In genomic region chr8:113844801-113845301, GRCm38 (mm10) we compare ENCODE assay signal across 9 mouse cellular contexts. TPM values are rescaled to one million over a fixed set of nuclear protein-coding genes. Genes with fewer than 3 reads are reported as not detected.
DNase-seq lines count a peak whose midpoint lies in the region; ATAC-seq and TF ChIP-seq lines count a peak whose summit lies in the region.
"Had no signal": no experiment of that assay in that cellular context is flagged by ENCODE, and none has a peak within 500 bp of the region (broad histone marks: within the 10 kb centered on the region; RNA-seq: fewer than 3 reads in every experiment).

No protein-coding gene starts in this region.

- no peak for ATAC-seq in lung, embryonic 14.5 days (ENCODE audit: insufficient read depth)
- no peak for ATAC-seq in neural tube, embryonic 13.5 days (ENCODE audit: low read depth)

- peak overlapping the region; percentile 32 for H3K4me2 ChIP-seq in lung, embryonic 14.5 days
- peak overlapping the region; percentile 30 for H3K4me2 ChIP-seq in neural tube, embryonic 13.5 days

- H3K9me3 ChIP-seq in lung, embryonic 14.5 days (ENCODE audit: low read depth, low read length): no peaks in the 10 kb centered on the region
- H3K9me3 ChIP-seq in neural tube, embryonic 13.5 days: no peaks in the 10 kb centered on the region

- no peak for TF ChIP-seq CTCF in lung, embryonic 14.5 days (IDR thresholded peaks at IDR 0.05; ENCODE audit: low read depth)

- H3K4me3 ChIP-seq in lung, embryonic 14.5 days (ENCODE audit: low read depth, low read length): no peak overlapping the region
- H3K4me3 ChIP-seq in neural tube, embryonic 13.5 days: no peak overlapping the region

- no peaks in the 10 kb centered on the region for H3K4me1 ChIP-seq in lung, embryonic 14.5 days (ENCODE audit: insufficient read depth)
- peaks cover 31% of the 10 kb centered on the region for H3K4me1 ChIP-seq in neural tube, embryonic 13.5 days (replicated peaks)

- peaks cover 33% of the 10 kb centered on the region for H3K27me3 ChIP-seq in lung, embryonic 14.5 days (ENCODE audit: insufficient read depth, low read length)
- H3K27me3 ChIP-seq in neural tube, embryonic 13.5 days: peaks cover 28% of the 10 kb centered on the region

- H3K27ac ChIP-seq in lung, embryonic 14.5 days (ENCODE audit: low read depth): no peak overlapping the region
- 0 out of 2 replicates have a peak overlapping the region, but pooled peaks have one; percentile 18 for H3K27ac ChIP-seq in neural tube, embryonic 13.5 days (replicated peaks)

- WGBS in lung, embryonic 14.5 days: 18% methylated on average over 20 of the region's 20 CpGs
- 50% methylated on average over 20 of the region's 20 CpGs for WGBS in neural tube, embryonic 13.5 days

- no peak overlapping the region for H3K9ac ChIP-seq in lung, embryonic 14.5 days
- H3K9ac ChIP-seq in neural tube, embryonic 13.5 days: no peak overlapping the region

- DNase-seq in cerebellum, adult 18-20 months: peak; percentile 40 to 62
- no peak for DNase-seq in cerebellum, adult 11 months
- DNase-seq in lung, embryonic 14.5 days: peak; percentile 44
- no peak for DNase-seq in lung, postnatal 25 days (ENCODE audit: low spot score)
- peak; percentile 68 for DNase-seq in fat pad, adult 2 months (ENCODE audit: extremely low read depth, low read depth, low spot score)
- DNase-seq in right cerebral cortex, postnatal 36 days (ENCODE audit: low spot score in 2 of 2): no peak
- no peak for DNase-seq in urinary bladder, postnatal 4 days (ENCODE audit: low spot score in 2 of 2)
- DNase-seq: lung, postnatal 10 days had no signal

- no peaks in the 10 kb centered on the region for H3K36me3 ChIP-seq in lung, embryonic 14.5 days (ENCODE audit: insufficient read depth)
- H3K36me3 ChIP-seq in neural tube, embryonic 13.5 days: no peaks in the 10 kb centered on the region

RNA-seq across cellular contexts. Expression of gene Adamts18, which starts 3.7 kb away (rescaled TPM):
- polyA plus RNA-seq in lung, embryonic 14.5 days (2014; fragmentation: Nextera tagmentation; extraction: Ambion mirVana): 11.5 and 13.1 TPM in 2 replicates
- 1.3 and 2.2 TPM in 2 replicates for polyA plus RNA-seq in neural tube, embryonic 13.5 days (2015; fragmentation: Nextera tagmentation; extraction: Ambion mirVana)

Comparison
In these comparisons a context has a peak if more than half of its experiments do, and no peak if none do; other contexts are left out.
1. DNase-seq: peak in cerebellum, adult 18-20 months (2 of 2), lung, embryonic 14.5 days (single experiment) and fat pad, adult 2 months (single experiment); none in cerebellum, adult 11 months (single experiment), lung, postnatal 25 days (single experiment), right cerebral cortex, postnatal 36 days (0 of 2) and urinary bladder, postnatal 4 days (0 of 2).